Mouse (Mus musculus): Measurements from ENCODE around the gene Olfr680-ps1.
"Not testable (repeated sequence)": the region's sequence is repeated elsewhere in the genome, so short reads cannot be mapped to it uniquely, and the experiment has no call there.

GRCm38 (mm10) chr7:105092717-105093116 is at the start of gene Olfr680-ps1:
- not testable (repeated sequence) for TF ChIP-seq CTCF (IDR thresholded peaks at IDR 0.05; ENCODE audit: low read depth, low read length); TAL1 (conservative IDR thresholded peaks at IDR 0.05; ENCODE audit: low read depth, low read length); GATA1 (IDR thresholded peaks at IDR 0.05; ENCODE audit: borderline replicate concordance, low read length)

Data from G1E (cell line).